Mouse (Mus musculus) myocyte (in vitro differentiated cells): ENCODE measurements around the gene Sgk2. TPM values are rescaled to one million over a fixed set of nuclear protein-coding genes. Genes with fewer than 3 reads are reported as not detected.

Experiments used
- H3K27me3 ChIP-seq: one replicate; pipeline ENCODE4 v1.6.1; 2011; ENCODE audit not compliant: control insufficient read depth, insufficient read depth, insufficient read length
- H3K36me3 ChIP-seq: one replicate; pipeline ENCODE4 v1.6.1; 2011; ENCODE audit not compliant: control insufficient read depth, insufficient read depth
- H3K4me2 ChIP-seq: one replicate; pipeline ENCODE4 v1.6.1; 2011; ENCODE audit warnings: low read depth, control low read depth
- H3K4me3 ChIP-seq: one replicate; pipeline ENCODE4 v1.5.1; 2011; ENCODE audit warnings: mild to moderate bottlenecking, control low read depth, moderate library complexity
- H3K79me2 ChIP-seq: one replicate; pipeline ENCODE4 v1.6.1; 2011; ENCODE audit not compliant: control insufficient read depth, insufficient read depth
- H3ac ChIP-seq: one replicate; pipeline ENCODE4 v1.6.1; 2011; ENCODE audit not compliant: control insufficient read depth, insufficient read length
- CEBPB ChIP-seq: IDR thresholded peaks from 2 replicates; pipeline ENCODE4 v1.6.1; 2011; ENCODE audit warnings: mild to moderate bottlenecking, moderate library complexity; ENCODE audit not compliant: poor library complexity, insufficient read depth, severe bottlenecking
- E2F4 ChIP-seq: IDR thresholded peaks from one replicate; pipeline ENCODE4 v1.6.1; 2011; ENCODE audit warnings: mild to moderate bottlenecking, control low read depth, moderate library complexity; ENCODE audit not compliant: insufficient read depth
- MAX ChIP-seq: IDR thresholded peaks from one replicate; pipeline ENCODE4 v1.6.1; 2011; ENCODE audit warnings: low read depth, mild to moderate bottlenecking, control low read depth
- MYOD1 ChIP-seq, 3 experiments: IDR thresholded peaks; one replicate each; pipeline ENCODE4 v1.6.1; 2011; ENCODE audit warnings: control low read depth in 2 of 3, low read depth in 2 of 3, mild to moderate bottlenecking in 2 of 3, moderate library complexity in 1 of 3; ENCODE audit not compliant: insufficient read length in 2 of 3, control insufficient read depth in 1 of 3
- MYOG ChIP-seq, 3 experiments: IDR thresholded peaks; one replicate each; pipeline ENCODE4 v1.6.1; 2011; ENCODE audit warnings: control low read depth in 2 of 3, low read depth in 2 of 3, mild to moderate bottlenecking in 2 of 3; ENCODE audit not compliant: insufficient read length in 2 of 3, control insufficient read depth in 1 of 3, insufficient read depth in 1 of 3
- POLR2A ChIP-seq: IDR thresholded peaks from one replicate; pipeline ENCODE4 v1.6.1; 2011; ENCODE audit warnings: low read depth, mild to moderate bottlenecking, control low read depth, moderate library complexity; ENCODE audit not compliant: insufficient read length
- POLR2AphosphoS2 ChIP-seq: IDR thresholded peaks from one replicate; pipeline ENCODE4 v1.6.1; 2011; ENCODE audit warnings: low read depth, control low read depth; ENCODE audit not compliant: insufficient read length
- REST ChIP-seq: IDR thresholded peaks from one replicate; pipeline ENCODE4 v1.6.1; 2011; ENCODE audit warnings: mild to moderate bottlenecking, control low read depth, moderate library complexity; ENCODE audit not compliant: insufficient read depth, insufficient read length
- SRF ChIP-seq: IDR thresholded peaks from one replicate; pipeline ENCODE4 v1.6.1; 2011; ENCODE audit warnings: low read depth; ENCODE audit not compliant: control insufficient read depth, insufficient read length
- TCF12 ChIP-seq: IDR thresholded peaks from one replicate; pipeline ENCODE4 v1.6.1; 2011; ENCODE audit warnings: mild to moderate bottlenecking, control low read depth; ENCODE audit not compliant: poor library complexity, insufficient read depth, severe bottlenecking
- TCF3 ChIP-seq: IDR thresholded peaks from one replicate; pipeline ENCODE4 v1.6.1; 2011; ENCODE audit warnings: low read depth, control low read depth; ENCODE audit not compliant: insufficient read length
- USF1 ChIP-seq: IDR thresholded peaks from one replicate; pipeline ENCODE4 v1.6.1; 2011; ENCODE audit warnings: low read depth, mild to moderate bottlenecking, control low read depth, moderate library complexity
- polyA plus RNA-seq: library from polyadenylated mRNA; unstranded; fragments of >200 nt; fragmentation: generic; extraction: Trizol; gene quantifications from one replicate; pipeline ENCODE4 v1.2.1, GENCODE M21; 2012; ENCODE audit warnings: missing spikeins

The Sgk2 gene
- polyA plus RNA-seq, 1 experiment = not detected

DNA sequence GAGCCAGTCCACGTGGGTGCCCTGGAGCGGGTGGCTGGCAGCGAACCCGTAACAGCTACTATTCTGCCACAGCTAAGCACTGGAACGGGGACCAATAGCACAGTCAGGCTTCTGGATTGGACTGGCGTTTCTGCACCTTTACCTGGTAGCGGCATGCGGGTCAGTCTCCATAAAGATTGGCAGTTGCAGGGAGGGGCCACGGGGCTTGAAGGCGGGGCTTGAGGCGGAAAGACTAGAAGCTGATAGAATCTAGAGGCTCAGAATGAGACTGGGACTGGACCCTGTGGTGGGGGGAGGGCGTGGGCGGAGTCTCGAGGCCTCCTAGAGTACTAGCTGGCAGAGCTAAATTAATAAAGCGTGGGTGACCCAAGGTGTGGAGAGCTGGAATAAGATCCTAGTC, 39.4 kb upstream of the Sgk2 start:
- Histone ChIP-seq H3K4me2 (no peak overlapping the region), H3K36me3 (no peaks in the 10 kb centered on the region), H3K4me3 (no peak overlapping the region), H3K79me2 (no peaks in the 10 kb centered on the region), H3ac (no peak overlapping the region), H3K27me3 (no peaks in the 10 kb centered on the region)
- no peak for TF ChIP-seq E2F4
- no peak for TF ChIP-seq REST
- TF ChIP-seq MAX = no peak
- TF ChIP-seq TCF3 = no peak
- no peak for TF ChIP-seq CEBPB
- no peak for TF ChIP-seq MYOG (IDR thresholded peaks at IDR 0.05; ENCODE audit: control insufficient read depth in 1 of 3, insufficient read depth in 1 of 3, insufficient read length in 2 of 3, low read depth in 2 of 3)
- TF ChIP-seq SRF = no peak
- no peak for TF ChIP-seq POLR2A
- TF ChIP-seq TCF12 = no peak
- no peak for TF ChIP-seq POLR2AphosphoS2
- no peak for TF ChIP-seq USF1

DNA sequence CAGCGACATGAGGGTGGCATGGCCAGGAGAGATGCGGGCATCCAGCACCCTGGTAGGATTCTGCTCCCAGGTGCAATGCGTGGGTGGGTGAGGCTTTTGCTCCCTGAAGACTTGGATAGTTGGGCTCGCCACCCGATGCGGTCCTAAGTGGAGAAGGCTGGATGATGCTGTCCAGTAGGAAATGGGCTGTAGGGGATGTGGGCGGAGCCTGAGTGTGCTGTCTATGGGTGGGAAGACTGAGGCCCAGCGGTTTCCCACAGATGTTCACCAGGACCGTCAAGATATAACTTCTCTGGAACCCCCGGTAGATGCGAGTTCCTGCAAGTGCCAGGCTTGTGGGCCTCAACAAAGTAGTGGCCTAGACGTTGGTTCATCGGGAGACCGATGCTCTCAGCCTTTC, 38.9 kb upstream of the Sgk2 start:
- Histone ChIP-seq H3K4me2 (no peak overlapping the region), H3ac (no peak overlapping the region), H3K4me3 (no peak overlapping the region), H3K27me3 (no peaks in the 10 kb centered on the region), H3K79me2 (no peaks in the 10 kb centered on the region), H3K36me3 (no peaks in the 10 kb centered on the region)
- TF ChIP-seq USF1 (no peak), MYOD1 (IDR thresholded peaks at IDR 0.05; ENCODE audit: control insufficient read depth in 1 of 3, insufficient read length in 2 of 3, low read depth in 2 of 3) (no peak), TCF3 (no peak), E2F4 (no peak), TCF12 (no peak), CEBPB (no peak), REST (no peak), POLR2A (no peak), MYOG (IDR thresholded peaks at IDR 0.05; ENCODE audit: control insufficient read depth in 1 of 3, insufficient read depth in 1 of 3, insufficient read length in 2 of 3, low read depth in 2 of 3) (no peak), POLR2AphosphoS2 (no peak), MAX (no peak), SRF (no peak)

GRCm38 (mm10) chr2:162950776-162951175, 36.4 kb upstream of the Sgk2 start:
- H3K4me2 ChIP-seq = no peak overlapping the region
- H3K27me3 ChIP-seq = no peaks in the 10 kb centered on the region
- no peaks in the 10 kb centered on the region for H3K79me2 ChIP-seq
- H3ac ChIP-seq = no peak overlapping the region
- TF ChIP-seq POLR2A (no peak), SRF (no peak), MAX (no peak), USF1 (no peak), MYOG (IDR thresholded peaks at IDR 0.05; ENCODE audit: control insufficient read depth in 1 of 3, insufficient read depth in 1 of 3, insufficient read length in 2 of 3, low read depth in 2 of 3) (no peak), MYOD1 (IDR thresholded peaks at IDR 0.05; ENCODE audit: control insufficient read depth in 1 of 3, insufficient read length in 2 of 3, low read depth in 2 of 3) (no peak), TCF3 (no peak), POLR2AphosphoS2 (no peak), TCF12 (no peak), E2F4 (no peak), CEBPB (no peak)
- no peak overlapping the region for H3K4me3 ChIP-seq
- no peaks in the 10 kb centered on the region for H3K36me3 ChIP-seq

DNA sequence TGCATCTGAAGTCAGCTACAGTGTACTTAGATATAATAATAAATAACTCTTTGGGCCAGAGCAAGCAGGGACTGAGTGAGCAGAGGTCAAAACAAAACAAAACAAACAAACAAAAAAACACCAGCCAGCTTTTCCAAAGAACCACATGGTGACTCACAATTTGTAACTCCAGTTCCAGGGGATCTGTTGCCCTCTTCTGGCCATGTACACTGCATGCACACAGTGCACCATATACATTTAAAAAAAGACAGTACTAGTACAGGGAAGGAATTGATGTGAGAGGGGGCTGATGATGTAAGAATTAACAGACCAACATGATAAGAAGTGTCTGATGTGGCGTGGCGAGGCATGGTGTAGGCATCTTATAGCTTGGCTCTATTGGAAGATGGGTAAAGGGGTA, 30.3 kb upstream of the Sgk2 start:
- TF ChIP-seq USF1 = no peak
- no peak for TF ChIP-seq TCF12
- no peaks in the 10 kb centered on the region for H3K36me3 ChIP-seq

GRCm38 (mm10) chr2:162961321-162961720, 25.8 kb upstream of the Sgk2 start:
- TF ChIP-seq MYOD1 (IDR thresholded peaks at IDR 0.05; ENCODE audit: control insufficient read depth in 1 of 3, insufficient read length in 2 of 3, low read depth in 2 of 3) (peak in 1 of 3 experiments; percentile 5), MYOG (IDR thresholded peaks at IDR 0.05; ENCODE audit: control insufficient read depth in 1 of 3, insufficient read depth in 1 of 3, insufficient read length in 2 of 3, low read depth in 2 of 3) (peak in 1 of 3 experiments; percentile 49), POLR2AphosphoS2 (no peak), USF1 (peak; percentile 8)

More for the DNA sequence above, 30.3 kb upstream of the Sgk2 start:
- H3K27me3 ChIP-seq = no peaks in the 10 kb centered on the region
- no peak overlapping the region for H3ac ChIP-seq
- H3K4me2 ChIP-seq = no peak overlapping the region
- no peaks in the 10 kb centered on the region for H3K79me2 ChIP-seq
- H3K4me3 ChIP-seq = no peak overlapping the region

More at GRCm38 (mm10) chr2:162961321-162961720, 25.8 kb upstream of the Sgk2 start:
- H3K4me3 ChIP-seq = no peak overlapping the region
- no peak overlapping the region for H3K4me2 ChIP-seq
- H3K36me3 ChIP-seq = no peaks in the 10 kb centered on the region
- H3K27me3 ChIP-seq = no peaks in the 10 kb centered on the region
- H3ac ChIP-seq = no peak overlapping the region
- no peaks in the 10 kb centered on the region for H3K79me2 ChIP-seq
